Mouse (Mus musculus) left cerebral cortex, postnatal 14 days (tissue): Measurements from ENCODE around the gene Inpp5k. TPM values are rescaled to one million over a fixed set of nuclear protein-coding genes. Genes with fewer than 3 reads are reported as not detected.

ENCODE experiments used
- total RNA-seq, 2 experiments: library from RNA; stranded (reverse); gene quantifications; 2 replicates each; pipeline ENCODE4 v1.2.3; 2021

The Inpp5k gene
- total RNA-seq, 2 experiments from 2014 or later: 43.2 to 44.4 TPM

Other genes with a start within 250 kb of the Inpp5k start
- 10 to 100 TPM; 16.4 to 17.5 TPM for gene Serpinf1, start 208.3 kb upstream of the Inpp5k start, total RNA-seq
- gene Serpinf2, start 191.4 kb upstream of the Inpp5k start, total RNA-seq: not detected
- gene Wdr81, start 176.3 kb upstream of the Inpp5k start, total RNA-seq: 10 to 100 TPM; 20.0 to 20.7 TPM
- gene Tlcd2, start 169.3 kb upstream of the Inpp5k start, total RNA-seq: under 1 TPM; 0.33 to 0.95 TPM
- gene Prpf8, start 144.2 kb upstream of the Inpp5k start, total RNA-seq: 100 to 1,000 TPM; 115 to 116 TPM
- 1 to 10 TPM; 2.0 to 2.5 TPM for gene Rilp, start 120.9 kb upstream of the Inpp5k start, total RNA-seq
- 1 to 10 TPM; 3.0 to 3.3 TPM for gene Scarf1, start 117.4 kb upstream of the Inpp5k start, total RNA-seq
- gene Slc43a2, start 99.3 kb upstream of the Inpp5k start, total RNA-seq: 10 to 100 TPM; 53.0 to 61.5 TPM
- 100 to 1,000 TPM; 336 to 338 TPM for gene Pitpna, start 42.9 kb upstream of the Inpp5k start, total RNA-seq
- 10 to 100 TPM; 20.5 to 21.7 TPM for gene Myo1c, start 19.5 kb downstream of the Inpp5k start, total RNA-seq
- 100 to 1,000 TPM; 119 to 132 TPM for gene Crk, start 48.3 kb downstream of the Inpp5k start, total RNA-seq
- gene Ywhae, start 101.9 kb downstream of the Inpp5k start, total RNA-seq: 1,000 to 10,000 TPM; 1,280 to 1,321 TPM
- 10 to 100 TPM; 25.0 to 34.4 TPM for gene Doc2b, start 165.1 kb downstream of the Inpp5k start, total RNA-seq